Mouse (Mus musculus) frontal cortex, postnatal 10 days (tissue): ENCODE results near the gene Traf4.

Experiments used
- DNase-seq, 2 experiments: peaks; one replicate each; pipeline ENCODE4 v3.0.0; 2022; ENCODE audit warnings: low spot score in 2 of 2, mixed read lengths in 1 of 2

Traf4 gene

GRCm38 (mm10) chr11:78167257-78167959 lies 2.0 kb upstream of the Traf4 start:
- DNase-seq = no peak

GRCm38 (mm10) chr11:78166640-78167039 lies 1.3 kb upstream of the Traf4 start:
- no peak for DNase-seq

- no peak for DNase-seq
These were observed 772 bp upstream of the Traf4 start for GRCm38 (mm10) chr11:78166161-78166560.

GRCm38 (mm10) chr11:78165761-78166109 lies 346 bp upstream of the Traf4 start:
- DNase-seq = no peak

GRCm38 (mm10) chr11:78164604-78164923 lies 825 bp downstream of the Traf4 start:
- no peak for DNase-seq

- DNase-seq = peak in 1 of 2 experiments; percentile 54
These were observed 1.4 kb downstream of the Traf4 start for GRCm38 (mm10) chr11:78163681-78164603.

GRCm38 (mm10) chr11:78163045-78163444 lies 2.3 kb downstream of the Traf4 start:
- no peak for DNase-seq

- peak; percentile 67 to 80 for DNase-seq
These were observed 2.9 kb downstream of the Traf4 start for GRCm38 (mm10) chr11:78162504-78162903.

- peak in 1 of 2 experiments; percentile 62 for DNase-seq
These were observed 3.4 kb downstream of the Traf4 start for GRCm38 (mm10) chr11:78161968-78162367.

- DNase-seq = no peak
These were observed 4.2 kb downstream of the Traf4 start for GRCm38 (mm10) chr11:78161169-78161568.

GRCm38 (mm10) chr11:78160675-78161074 lies 4.7 kb downstream of the Traf4 start:
- no peak for DNase-seq

- no peak for DNase-seq
These were observed 5.2 kb downstream of the Traf4 start for GRCm38 (mm10) chr11:78160171-78160570.

GRCm38 (mm10) chr11:78159557-78159956 lies 5.8 kb downstream of the Traf4 start:
- DNase-seq = no peak

- peak in 1 of 2 experiments; percentile 75 for DNase-seq
These were observed 6.3 kb downstream of the Traf4 start for GRCm38 (mm10) chr11:78159096-78159495.

GRCm38 (mm10) chr11:78156156-78156699 lies 9.2 kb downstream of the Traf4 start:
- DNase-seq = no peak

- DNase-seq = no peak
These were observed 9.7 kb downstream of the Traf4 start for GRCm38 (mm10) chr11:78155674-78156073.

- no peak for DNase-seq
These were observed 11.6 kb downstream of the Traf4 start for GRCm38 (mm10) chr11:78153778-78154177.

GRCm38 (mm10) chr11:78152299-78153231 lies 12.8 kb downstream of the Traf4 start:
- DNase-seq = peak; percentile 80 to 86

GRCm38 (mm10) chr11:78151161-78151560 lies 14.2 kb downstream of the Traf4 start:
- no peak for DNase-seq

GRCm38 (mm10) chr11:78146707-78147543 lies 18.5 kb downstream of the Traf4 start:
- no peak for DNase-seq

GRCm38 (mm10) chr11:78146168-78146567 lies 19.2 kb downstream of the Traf4 start:
- DNase-seq = no peak
